Mouse (Mus musculus) right cerebral cortex, adult 18-20 months (tissue): Measurements from ENCODE around the gene Mocs1.

Source experiments
- DNase-seq: peaks from one replicate; pipeline ENCODE4 v3.0.0; 2022; ENCODE audit warnings: mixed read lengths

The Mocs1 gene

DNA sequence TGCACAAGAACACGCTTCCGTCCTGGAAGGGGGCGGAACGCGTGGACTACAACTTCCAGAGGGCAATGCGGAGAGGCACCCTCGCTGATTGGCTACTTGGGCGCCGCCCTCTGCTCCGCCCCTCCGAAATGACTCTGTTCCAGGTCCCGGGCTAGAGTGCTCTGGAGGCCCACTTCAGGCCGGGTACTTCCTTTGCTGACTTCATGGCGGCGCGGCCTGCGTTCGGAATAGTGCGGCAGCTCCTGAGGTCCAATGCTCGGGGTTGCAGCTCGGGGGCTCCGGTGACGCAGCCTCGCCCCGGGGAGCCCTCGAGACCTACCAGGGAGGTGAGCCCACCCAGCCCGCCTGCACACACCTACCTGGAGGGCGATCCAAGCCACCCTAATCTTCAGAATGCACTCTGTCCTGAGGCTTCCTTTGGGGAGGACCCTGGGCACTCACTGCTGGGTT is at the start of gene Mocs1:
Mocs1 (plus strand) TSS at position 124 of the 450 bp plus-strand sequence.
- DNase-seq: peak; percentile 96

DNA sequence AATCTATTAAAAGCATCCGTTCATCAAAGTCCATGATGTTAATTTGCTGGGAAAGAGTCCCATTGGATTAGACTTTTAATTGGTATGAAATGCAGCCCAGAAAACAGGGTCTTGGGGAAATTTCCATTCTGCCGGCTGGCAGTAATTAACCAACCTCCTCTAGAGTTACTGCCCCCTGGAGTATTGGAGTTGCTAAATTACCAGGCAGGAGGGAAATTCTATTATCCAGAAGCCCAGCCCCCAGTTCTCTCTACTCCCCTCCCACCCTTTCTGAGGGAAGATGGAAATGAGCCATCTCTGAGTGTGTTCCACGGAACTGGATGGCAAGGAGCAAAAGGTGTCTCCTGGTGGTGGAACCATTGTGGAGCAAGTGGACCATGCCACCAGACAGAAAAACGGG is 48.5 kb upstream of the Mocs1 start:
- DNase-seq: no peak

DNA sequence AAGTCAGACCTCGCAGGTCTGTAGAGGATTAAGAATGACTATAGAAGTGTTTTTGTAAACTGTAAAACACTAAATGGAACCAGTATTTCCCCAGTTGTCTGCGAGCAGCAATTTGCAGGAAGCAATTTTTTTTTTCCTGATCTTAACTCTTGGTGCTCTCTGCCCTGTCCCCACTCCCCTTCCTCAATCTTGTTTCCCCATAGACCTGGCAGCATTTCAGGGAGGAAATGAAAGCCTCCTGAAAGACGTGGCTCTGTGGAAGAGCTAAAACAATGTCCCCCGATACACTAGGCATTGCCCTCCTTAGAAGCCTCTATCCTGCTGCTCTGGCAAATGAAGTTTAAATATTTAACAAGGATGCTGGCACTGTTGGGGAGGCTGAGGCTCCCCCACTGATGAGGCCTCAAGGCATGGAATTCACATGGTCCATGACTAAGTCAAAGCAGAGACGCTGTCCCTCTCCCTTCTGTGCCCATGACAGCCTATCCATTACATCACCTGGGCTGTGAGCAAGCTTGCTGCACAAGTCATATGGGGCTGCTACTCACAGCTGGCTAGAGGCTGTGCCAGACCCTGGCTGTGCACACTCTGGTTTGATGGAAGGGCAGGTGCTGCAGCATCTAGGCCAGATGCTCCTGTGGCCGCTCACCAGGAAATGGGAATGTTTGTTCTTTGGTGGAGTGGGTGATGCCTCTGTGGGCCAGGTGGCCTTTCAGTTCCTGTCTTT is 43.8 kb upstream of the Mocs1 start:
- no peak for DNase-seq

DNA sequence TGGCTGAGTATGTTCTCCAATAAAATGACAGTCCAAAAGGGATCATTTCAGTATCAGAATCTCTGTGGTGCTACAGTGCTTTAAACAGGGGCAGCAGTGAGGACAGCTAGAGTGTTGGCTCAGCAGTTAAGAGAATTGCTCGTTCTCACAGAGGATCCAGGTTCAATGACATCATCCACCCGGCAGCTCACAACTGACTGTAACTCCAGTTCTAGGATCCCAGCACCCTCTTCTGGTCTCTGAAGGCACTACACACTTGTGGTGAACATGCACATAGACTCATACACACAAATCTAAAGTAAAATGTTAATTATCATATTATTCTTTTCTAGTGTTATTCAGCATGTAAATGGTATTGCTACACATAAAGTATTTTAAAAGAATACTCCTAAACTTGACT is 40.4 kb upstream of the Mocs1 start:
- no peak for DNase-seq

DNA sequence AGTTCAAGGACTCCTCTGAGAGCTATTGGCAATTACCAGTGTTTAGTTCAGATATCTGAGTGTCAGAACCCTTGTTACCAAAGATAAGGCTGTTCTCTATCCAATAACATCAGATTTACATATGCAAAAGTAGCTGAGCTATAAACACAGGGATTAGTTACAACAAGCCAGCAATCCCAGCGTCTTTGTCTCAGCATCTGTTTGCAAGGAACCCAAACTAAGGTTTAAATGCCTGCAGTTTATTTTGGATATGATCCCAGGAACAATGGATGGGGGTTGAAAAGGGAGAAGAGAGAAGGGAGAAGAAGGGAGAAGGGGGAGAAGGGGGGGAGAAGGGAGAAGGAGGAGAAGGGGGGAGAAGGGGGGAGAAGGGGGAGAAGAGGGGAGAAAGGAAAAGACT is 35.4 kb upstream of the Mocs1 start:
- DNase-seq: no peak

DNA sequence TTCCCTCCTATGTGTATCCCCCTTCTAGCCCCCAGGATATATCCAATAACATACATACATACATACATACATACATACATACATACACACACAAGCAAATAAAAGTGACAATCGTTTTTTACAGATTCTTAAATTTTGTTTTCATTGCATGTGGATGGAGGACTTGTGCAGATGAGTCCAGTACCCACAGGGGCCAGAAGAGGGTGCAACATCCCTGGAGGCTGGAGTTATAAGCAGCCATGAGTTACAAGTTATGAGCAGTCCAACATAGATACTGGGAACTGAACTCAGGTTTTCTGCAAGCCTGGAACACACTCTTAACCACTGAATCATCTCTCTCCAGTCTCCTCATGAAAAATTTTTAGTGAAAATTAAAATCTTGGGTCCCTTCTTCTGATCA is 33.3 kb upstream of the Mocs1 start:
- DNase-seq: peak; percentile 19

DNA sequence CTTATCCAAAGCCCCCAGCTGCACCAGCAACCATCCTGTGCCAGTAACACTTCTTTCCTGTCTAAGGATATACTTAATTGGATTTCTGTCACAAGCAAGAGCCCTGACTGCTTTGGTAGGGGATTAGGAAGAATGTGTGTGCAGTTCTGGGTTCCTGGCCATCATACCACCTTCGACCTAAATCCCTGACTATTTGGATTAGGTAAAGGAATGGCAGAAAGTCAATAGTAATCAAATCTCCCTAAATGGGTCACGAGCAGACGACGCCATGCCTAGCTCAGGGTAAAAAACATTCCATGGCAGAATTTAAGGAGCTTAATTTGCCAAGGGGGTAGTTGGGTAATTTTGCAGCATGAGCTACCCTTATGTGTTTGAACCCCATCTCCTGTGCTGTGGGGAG is 28.6 kb upstream of the Mocs1 start:
- DNase-seq: no peak

DNA sequence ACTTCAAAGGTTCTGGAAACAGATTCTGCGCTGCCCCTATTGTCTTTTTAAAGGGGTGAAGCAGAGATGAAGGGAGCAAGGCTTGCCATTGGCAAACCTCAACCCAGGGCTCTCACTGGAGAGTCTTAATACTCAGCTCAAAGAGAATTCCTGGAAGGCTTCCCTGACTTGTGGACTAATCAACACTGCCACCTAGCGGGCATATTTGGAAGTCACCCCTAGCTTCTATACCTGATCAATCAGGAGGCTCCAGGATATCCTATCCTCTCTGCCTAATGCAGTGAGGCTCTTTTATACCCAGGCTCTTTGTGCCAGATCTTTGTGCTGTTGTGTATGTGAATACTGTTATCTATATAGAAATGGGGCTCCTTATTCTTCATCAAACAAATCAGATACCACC is 28.0 kb upstream of the Mocs1 start:
- peak; percentile 73 for DNase-seq

DNA sequence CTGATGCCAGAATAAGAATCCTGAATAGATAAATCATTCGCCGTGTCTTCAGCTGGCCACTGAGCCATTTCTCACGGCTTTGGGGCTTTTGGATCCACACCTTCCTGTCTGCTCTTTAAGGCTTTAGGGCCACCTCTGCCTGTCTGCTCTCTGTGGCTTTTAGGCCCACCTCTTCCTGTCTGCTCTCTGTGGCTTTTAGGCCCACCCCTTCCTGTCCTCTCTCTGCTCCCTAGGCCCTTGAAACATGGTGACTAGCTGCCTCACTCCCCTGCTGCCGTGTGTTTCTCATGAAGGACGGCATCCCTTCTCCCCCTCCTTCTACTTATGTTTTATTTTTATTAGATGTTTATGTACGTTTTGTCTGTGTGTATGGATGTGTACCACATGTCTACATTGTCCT is 25.0 kb upstream of the Mocs1 start:
- no peak for DNase-seq

DNA sequence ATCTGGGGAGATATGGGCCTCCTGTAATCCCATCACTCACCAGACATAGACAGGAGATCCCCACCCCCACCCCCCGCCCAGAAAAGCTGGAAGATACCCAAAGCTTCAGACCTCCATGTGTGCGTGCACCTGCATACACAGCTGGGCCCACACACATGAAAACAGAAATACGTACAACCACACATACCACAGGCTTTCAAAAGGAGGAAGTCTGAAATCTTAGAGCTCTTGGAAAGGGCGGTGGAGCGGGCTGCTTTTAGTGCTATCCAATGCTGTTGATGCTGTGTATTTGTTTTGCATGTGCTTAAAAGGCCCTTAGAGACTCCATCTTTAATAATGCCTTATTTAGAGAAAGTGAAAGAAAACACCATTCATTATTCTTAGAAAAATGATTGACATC is 22.2 kb upstream of the Mocs1 start:
- DNase-seq: no peak

DNA sequence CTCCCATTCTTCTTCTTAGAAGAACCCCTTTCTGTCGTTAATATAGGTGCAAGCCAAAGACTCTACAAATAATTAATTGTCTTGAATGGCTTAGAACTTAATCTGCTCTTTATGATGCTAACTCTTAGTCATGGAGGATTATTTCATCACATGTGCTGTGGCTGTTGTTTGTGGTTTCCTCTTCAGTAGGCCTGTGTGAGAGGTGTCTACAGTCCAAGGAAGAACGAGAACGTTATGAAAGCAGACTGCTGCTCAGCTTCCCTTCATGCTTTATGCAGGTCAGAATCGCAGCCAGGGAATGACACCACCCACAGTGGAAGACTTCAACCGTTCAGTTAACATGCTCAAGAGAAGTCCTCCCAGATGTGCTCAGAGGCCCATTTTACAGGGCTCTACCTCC is 15.2 kb upstream of the Mocs1 start:
- DNase-seq: no peak

DNA sequence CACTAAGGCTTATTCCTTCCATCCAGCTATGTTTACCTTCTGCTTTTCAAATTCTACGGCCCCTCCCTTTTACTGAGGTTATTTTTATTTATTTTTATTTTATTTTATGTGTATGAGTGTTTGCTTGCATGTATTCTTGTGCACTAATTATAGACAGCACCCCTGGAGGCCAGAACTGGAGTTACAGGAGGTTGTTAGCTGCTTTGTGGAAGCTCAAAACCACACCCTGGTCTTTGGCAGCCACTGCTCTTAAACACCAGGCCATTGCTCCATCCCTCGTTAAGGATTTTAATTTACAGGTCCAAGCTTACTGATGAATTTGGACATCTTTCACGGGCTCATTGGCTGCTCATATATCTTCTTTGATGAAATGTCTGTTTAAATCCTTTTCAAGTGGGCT is 14.6 kb upstream of the Mocs1 start:
- no peak for DNase-seq

DNA sequence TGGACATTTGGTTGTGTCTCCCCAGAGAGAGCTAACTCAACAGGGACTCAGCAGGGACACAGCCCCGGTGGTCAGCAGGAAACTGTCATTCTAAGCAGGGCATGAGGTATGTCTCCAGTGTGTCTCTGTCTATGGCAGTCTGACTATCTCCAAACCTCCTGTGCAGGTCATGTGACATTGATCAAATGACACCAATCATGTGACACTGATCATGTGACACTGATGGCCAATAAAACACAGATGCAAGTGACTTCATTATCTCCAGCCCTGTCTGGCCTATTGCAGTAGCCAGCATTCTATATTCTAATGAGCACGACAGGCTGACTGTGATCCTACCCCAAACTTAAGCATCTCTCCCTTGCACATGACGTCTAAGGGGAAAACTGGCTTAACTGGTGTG is 11.9 kb upstream of the Mocs1 start:
- DNase-seq: no peak

DNA sequence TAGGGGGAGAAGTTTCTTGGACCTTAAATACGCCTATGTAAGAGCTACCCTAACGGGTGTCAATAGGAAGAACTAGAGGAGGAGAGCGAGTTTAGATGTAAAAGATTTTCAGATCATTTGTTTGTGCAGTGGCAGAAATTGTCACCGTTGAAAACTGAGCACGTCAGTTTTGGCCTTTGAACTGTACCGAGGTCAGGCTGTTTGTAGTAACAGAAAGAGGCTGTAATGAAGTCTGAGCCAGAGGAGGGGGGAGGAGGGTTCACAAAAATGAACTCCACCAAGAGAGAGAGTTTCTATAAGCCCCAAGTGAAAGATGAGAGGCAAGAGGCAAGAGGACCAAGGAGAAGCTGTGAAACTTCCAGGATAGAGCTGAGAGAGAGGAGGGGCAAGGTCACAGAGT is 8.3 kb upstream of the Mocs1 start:
- no peak for DNase-seq

DNA sequence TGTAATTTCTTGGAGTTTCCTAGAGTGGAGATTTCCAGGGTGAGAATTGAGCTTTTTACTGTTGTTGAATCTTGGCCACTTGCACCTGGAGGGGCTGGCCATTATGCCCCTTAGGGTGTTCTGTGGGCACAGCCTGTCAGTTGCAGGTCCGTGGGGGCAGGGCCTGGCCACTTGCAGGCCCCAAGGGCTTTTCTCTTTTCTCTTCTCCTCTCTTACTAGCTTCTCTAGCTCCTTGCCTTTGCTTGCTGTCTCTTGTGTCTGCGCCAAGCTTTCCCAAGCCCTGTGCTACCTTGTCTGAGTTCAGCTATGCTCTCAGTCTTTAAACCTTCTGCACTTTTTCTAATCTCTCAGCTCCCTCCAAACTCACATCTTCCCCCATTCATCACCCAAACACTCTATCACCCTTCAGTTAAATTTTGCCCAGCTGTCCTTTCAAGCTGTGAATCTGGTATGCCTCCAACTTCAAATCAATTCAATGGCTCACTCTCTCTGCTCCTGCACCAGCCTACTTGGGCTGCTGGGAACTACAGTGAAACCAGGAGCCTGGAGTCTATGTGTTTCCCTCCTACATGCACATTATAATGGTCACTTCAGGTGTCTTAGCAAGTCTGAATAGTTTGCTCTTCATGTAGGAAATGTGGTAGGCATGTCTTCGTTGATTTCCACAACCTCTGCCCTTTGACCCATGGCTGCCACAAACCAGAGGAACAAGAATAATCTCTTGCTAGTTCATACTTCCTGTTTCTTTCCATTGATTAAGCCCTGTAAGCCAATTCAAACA is 5.7 kb upstream of the Mocs1 start:
- peak; percentile 20 for DNase-seq

DNA sequence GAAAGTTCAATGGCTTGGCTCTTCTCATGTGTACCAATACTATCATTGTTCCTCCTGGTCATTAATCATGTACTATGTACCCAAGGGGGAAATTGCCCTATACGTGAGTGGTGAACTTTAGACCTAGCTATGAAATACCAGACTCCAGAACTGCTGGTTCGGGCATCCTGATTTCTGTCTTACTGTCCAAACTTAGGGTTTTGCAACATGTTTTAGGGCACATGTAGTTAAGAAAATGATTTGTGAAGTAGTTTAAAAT is 5.2 kb upstream of the Mocs1 start:
- no peak for DNase-seq

DNA sequence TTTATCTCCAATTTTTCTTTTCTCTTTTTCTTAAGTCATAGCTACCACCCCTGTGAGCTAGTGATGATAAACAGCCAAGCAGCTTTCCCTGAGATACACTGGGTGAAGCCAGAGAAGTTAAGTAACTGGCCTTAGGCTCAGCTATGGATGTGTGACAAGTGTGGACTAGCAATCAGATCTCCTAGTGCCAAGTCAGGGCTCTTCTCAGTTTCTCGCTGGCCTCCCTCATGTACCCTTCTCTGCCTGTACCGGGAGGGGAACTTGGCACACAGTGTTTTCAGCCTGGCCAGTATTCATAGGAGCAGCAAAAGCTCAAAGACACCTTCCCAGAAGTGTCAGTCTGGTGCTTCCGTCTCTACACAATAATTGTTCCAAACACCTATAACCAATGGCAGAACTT is 4.3 kb upstream of the Mocs1 start:
- no peak for DNase-seq

DNA sequence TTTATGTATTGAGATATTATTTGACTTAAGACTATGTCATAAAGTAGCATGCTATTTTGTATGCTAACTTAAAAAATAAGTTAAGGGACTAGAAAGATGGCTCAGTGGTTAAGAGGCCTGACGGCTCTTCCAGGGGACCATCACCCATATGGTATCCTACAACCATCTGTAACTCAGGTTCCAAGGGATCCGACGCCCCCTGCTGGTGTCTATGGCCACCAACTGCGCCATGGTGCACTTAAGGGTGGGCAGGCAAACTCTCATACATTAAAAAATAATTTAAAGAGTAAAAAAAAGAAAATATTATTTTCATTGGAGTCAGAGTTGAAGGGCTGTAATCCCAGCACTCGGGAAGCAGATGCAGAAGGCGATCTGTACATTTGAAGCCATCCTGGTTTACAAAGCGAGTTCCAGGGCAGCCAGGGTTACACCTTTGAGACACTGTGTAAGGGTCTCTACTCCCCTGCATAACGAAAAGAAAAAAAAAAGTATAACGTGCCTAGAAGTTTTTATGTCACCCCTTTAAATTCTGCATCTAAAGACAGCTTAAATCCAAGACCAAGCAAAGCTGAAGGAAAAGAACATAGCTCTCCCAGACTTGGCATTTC is 427 bp upstream of the Mocs1 start:
- no peak for DNase-seq

DNA sequence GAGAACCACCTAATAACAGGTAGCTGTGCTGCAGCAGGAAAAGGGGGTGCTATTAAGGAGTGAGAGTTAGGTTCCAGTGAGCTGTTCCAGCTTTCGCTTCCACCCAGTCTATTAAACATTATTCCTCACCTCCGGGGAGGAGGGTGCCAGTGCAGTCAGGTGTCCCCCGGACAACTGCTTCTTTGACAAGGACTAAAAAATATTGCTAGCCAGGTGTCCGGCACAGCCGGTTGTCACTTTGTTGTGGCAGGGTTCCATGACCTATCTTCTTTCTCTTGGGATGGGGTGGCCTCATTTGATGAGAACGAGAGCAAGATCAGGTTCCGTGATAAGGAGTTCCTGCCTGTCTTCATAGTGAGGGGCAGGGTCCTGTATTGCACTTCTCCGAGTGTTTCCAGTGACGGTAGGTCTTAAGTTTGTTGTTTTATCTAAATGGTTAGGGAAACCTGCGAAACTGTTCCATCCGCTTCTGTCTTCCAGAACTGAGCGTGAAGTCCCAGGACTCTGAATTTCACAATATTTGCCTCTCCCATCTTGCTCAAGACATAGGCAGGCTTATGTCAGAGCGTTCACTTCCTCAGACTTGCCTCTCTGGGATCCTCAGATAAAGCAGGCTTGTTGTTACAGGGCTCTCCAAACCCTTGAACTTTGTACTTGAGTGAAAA is 721 bp downstream of the Mocs1 start:
- DNase-seq: no peak

DNA sequence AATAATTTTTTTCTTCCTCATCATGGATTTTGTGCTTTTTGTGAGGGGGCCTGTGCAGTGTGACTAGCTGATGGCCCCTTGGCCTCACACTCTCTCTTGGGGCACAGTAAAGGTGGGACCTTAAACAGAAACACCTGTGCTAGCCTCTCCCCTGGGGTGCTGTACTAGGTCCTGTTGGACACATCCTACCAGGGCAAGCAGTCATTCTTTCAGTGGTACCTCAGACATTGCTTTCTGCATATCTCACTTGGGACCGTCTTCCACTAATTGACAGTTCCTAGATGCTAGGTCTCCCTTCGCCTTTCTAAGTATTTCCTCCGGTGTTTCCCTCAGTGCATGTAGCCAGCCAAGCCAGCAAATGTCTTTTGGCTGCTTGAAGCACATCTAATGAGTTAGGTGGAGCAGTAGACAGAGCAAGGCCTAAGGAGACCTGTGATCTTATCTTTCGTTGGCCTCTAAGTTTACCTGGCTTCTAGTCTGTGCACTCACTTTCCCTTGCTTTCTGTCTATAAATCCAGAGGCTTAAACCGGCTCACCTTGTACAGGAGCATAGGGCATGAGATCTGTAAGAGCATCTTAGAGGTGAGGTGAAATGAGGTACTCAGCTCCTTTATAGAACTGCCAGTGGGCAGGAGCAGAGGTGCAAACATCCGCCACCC is 1.4 kb downstream of the Mocs1 start:
- DNase-seq: no peak

DNA sequence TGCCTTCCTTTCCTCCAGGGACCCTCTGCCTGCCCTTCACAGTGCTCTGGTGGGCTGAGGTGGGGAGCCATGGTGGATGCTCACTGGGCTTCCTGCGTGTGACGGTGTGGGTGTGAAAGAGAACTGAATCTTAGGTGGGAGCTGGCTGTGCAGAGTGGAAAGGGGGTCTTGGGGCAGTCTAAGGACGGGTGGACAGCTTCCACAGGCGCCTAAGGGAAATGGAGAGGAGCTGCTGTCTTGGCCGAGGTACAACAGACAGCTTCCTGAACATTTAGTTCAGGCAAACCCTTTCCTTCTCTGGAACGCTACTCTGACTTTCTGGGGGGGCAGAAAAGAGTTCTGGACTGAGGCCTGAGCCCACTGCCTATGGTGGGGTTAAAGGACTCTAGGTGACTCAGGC is 2.0 kb downstream of the Mocs1 start:
- no peak for DNase-seq

DNA sequence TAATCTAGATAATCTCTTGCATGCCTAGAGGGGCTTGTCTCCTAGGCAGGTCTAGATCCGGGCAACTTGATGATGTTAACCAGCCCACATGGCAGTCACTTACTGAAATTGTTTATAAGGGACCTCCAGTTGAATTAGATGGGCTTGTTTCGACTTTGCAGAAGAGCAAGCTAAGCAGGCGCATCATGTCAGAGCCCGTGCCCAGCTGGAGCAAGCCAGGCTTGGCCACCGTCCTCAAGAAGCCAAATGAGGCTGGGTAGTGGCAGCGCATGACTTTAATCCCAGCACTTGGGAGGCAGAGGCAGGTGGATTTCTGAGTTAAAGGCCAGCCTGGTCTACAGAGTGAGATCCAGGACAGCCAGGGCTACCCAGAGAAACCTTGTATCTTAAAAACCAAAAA is 3.0 kb downstream of the Mocs1 start:
- no peak for DNase-seq

DNA sequence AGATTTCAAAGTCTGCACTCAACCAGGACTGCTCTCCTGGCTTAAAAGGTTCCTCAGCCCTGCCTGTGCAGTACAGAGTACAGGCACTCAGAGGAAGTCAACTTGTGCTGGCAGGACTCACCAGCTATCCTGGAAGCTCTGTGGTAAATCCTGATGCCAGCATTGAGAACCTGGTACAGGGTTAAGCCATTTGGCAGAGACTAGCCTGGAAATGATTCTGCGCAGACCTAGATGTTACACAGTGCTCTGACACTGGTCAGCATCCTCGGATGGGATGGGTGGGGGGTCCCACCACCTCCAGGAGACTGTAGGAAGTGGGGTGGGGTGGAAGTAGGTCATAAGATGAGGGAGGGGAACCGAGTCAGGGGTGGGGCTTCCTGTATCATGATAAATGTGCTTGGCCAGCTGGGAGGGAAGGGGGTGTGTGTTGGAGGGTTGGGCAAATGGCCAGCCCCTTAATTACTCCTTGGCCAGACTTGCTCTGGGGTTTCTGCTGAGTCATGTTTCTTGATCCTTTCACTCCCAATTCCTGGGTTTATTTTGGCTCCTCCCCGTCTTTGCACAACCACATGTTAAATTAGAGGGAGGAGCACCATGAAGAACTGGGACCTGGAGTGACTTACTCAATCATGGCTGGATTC is 4.0 kb downstream of the Mocs1 start:
- DNase-seq: no peak
